Mouse (Mus musculus) liver, embryonic 15.5 days (tissue): ENCODE measurements around the gene Unc13b. TPM values are rescaled to one million over a fixed set of nuclear protein-coding genes. Genes with fewer than 3 reads are reported as not detected.

Experiments
- ATAC-seq: fragments of 200-750 bp; cut with Nextera tagmentation; 2 replicates; pipeline ENCODE4 v1.8.0; 2017; ENCODE audit warnings: moderate number of reproducible peaks, mild to moderate bottlenecking, moderate library complexity; ENCODE audit not compliant: insufficient read depth
- H3K27ac ChIP-seq: fragments of 300-500 bp; sonication (generic); replicated peaks from 2 replicates; pipeline ENCODE4 v1.5.1; 2015; ENCODE audit warnings: mild to moderate bottlenecking, inconsistent platforms
- H3K27me3 ChIP-seq: fragments of 300-500 bp; sonication (generic); 2 replicates; pipeline ENCODE4 v1.6.1; 2015; ENCODE audit warnings: mild to moderate bottlenecking, inconsistent platforms
- H3K36me3 ChIP-seq: fragments of 300-500 bp; sonication (generic); replicated peaks from 2 replicates; pipeline ENCODE4 v1.6.1; 2015; ENCODE audit warnings: moderate library complexity, mild to moderate bottlenecking, inconsistent platforms
- H3K4me1 ChIP-seq: fragments of 300-500 bp; sonication (generic); replicated peaks from 2 replicates; pipeline ENCODE4 v1.6.1; 2015; ENCODE audit warnings: inconsistent platforms
- H3K4me2 ChIP-seq: fragments of 300-500 bp; sonication (generic); 2 replicates; pipeline ENCODE4 v1.6.1; 2015; ENCODE audit warnings: moderate library complexity, mild to moderate bottlenecking, inconsistent platforms
- H3K4me3 ChIP-seq: fragments of 300-500 bp; sonication (generic); replicated peaks from 2 replicates; pipeline ENCODE4 v1.5.1; 2015; ENCODE audit warnings: mild to moderate bottlenecking, inconsistent platforms
- H3K9ac ChIP-seq: fragments of 300-500 bp; sonication (generic); 2 replicates; pipeline ENCODE4 v1.6.1; 2015; ENCODE audit warnings: moderate library complexity, mild to moderate bottlenecking, inconsistent platforms
- H3K9me3 ChIP-seq: fragments of 300-500 bp; sonication (generic); replicated peaks from 2 replicates; pipeline ENCODE4 v1.6.1; 2016; ENCODE audit warnings: inconsistent platforms
- WGBS: fragments of 180-500 bp; shearing (Covaris S2); methylation state at CpG from one replicate; pipeline ENCODE4 v1.1.7; 2015; ENCODE audit warnings: mixed read lengths; ENCODE audit not compliant: insufficient replicate concordance; 5-methylcytosine and 5-hydroxymethylcytosine counted together
- polyA plus RNA-seq: library from polyadenylated mRNA; unstranded; fragments of >200 nt; fragmentation: Nextera tagmentation; extraction: Ambion mirVana; gene quantifications from 2 replicates; pipeline ENCODE4 v1.2.1, GENCODE M21; 2015

The Unc13b gene
- polyA plus RNA-seq, 1 experiment from 2014 or later, result 0.40 TPM

DNA sequence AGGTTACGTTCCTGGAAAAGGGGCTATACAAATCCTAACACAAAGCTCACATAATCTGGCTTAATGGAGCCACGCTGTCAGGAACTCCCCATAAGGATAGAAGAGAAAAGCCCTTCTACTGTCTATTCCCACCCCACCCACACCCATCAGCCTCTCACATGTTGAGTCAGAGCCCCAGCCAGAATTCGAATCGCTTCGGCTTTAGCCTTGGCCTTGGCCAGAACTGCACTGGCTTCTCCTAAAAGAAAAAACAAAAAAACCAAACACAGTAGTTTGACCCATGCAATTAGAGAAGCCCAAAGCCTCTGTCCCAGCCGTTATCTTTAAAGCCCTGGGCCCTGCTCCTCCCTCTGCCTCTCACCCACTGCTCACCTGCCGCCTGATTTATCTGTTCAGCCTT lies 29.6 kb upstream of the Unc13b start:
- Histone ChIP-seq H3K4me2 (peak overlapping the region; percentile 85; the same call in 1 of the 2 replicates), H3K36me3 (peaks cover 59% of the 10 kb centered on the region), H3K27me3 (no peaks in the 10 kb centered on the region), H3K4me3 (no peak overlapping the region), H3K4me1 (peaks cover 42% of the 10 kb centered on the region), H3K9me3 (no peaks in the 10 kb centered on the region), H3K27ac (no peak overlapping the region), H3K9ac (no peak overlapping the region)
- WGBS, result 75% methylated on average over 7 of the region's 7 CpGs
- ATAC-seq, result no peak

- ATAC-seq, result no peak
- WGBS, result 87% methylated on average over 9 of the region's 9 CpGs
- H3K27me3 ChIP-seq, result no peaks in the 10 kb centered on the region
- H3K36me3 ChIP-seq, result peaks cover 65% of the 10 kb centered on the region
- peaks cover 39% of the 10 kb centered on the region for H3K4me1 ChIP-seq
- H3K9me3 ChIP-seq, result no peaks in the 10 kb centered on the region
- peak overlapping the region; percentile 86 for H3K4me3 ChIP-seq
- peak overlapping the region; percentile 85 for H3K4me2 ChIP-seq
- H3K27ac ChIP-seq, result no peak overlapping the region
- H3K9ac ChIP-seq, result peak overlapping the region; percentile 94
Measured at GRCm38 (mm10) chr4:43029749-43030148, 29.0 kb upstream of the Unc13b start.

DNA sequence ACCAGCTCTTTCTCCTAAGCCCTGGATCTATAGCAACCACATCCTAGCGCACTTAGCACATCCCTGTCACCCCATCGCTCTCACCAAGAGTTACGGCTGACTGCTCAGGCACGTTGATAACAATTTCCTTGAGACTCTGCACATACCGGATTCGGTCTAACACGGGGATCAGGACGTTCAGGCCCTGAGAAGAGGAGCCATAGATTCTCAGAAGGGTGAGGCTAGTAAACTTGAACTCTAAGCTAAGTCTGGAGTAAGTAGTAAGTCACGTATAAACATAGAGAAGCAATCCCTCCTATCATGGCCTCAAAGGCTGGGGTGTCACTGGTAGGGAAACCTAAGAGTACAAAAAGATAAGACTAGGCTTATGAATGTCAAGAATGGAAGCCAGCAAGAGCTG lies 28.4 kb upstream of the Unc13b start:
- ATAC-seq, result no peak
- peaks cover 37% of the 10 kb centered on the region for H3K4me1 ChIP-seq
- peak overlapping the region; percentile 86 for H3K4me3 ChIP-seq
- peak overlapping the region; percentile 94 for H3K9ac ChIP-seq
- H3K27me3 ChIP-seq, result no peaks in the 10 kb centered on the region
- peak overlapping the region; percentile 91 for H3K27ac ChIP-seq
- H3K9me3 ChIP-seq, result no peaks in the 10 kb centered on the region
- peaks cover 71% of the 10 kb centered on the region for H3K36me3 ChIP-seq
- H3K4me2 ChIP-seq, result peak overlapping the region; percentile 85
- WGBS, result 55% methylated on average over 9 of the region's 9 CpGs

- WGBS, result 1% methylated on average over 28 of the region's 28 CpGs
- Histone ChIP-seq H3K27me3 (no peaks in the 10 kb centered on the region), H3K27ac (peak overlapping the region; percentile 91), H3K36me3 (peaks cover 75% of the 10 kb centered on the region), H3K4me1 (peaks cover 39% of the 10 kb centered on the region), H3K4me3 (peak overlapping the region; percentile 86), H3K9ac (peak overlapping the region; percentile 94), H3K9me3 (no peaks in the 10 kb centered on the region), H3K4me2 (peak overlapping the region; percentile 85)
- peak; percentile 73 for ATAC-seq
Measured at GRCm38 (mm10) chr4:43030780-43031230, 27.9 kb upstream of the Unc13b start.

- Histone ChIP-seq H3K4me2 (peak within 1 kb of the TSS; percentile 85), H3K36me3 (peaks cover 77% of the 10 kb centered on the region), H3K27ac (peak within 1 kb of the TSS; percentile 91), H3K4me3 (peak within 1 kb of the TSS; percentile 86), H3K9ac (peak within 1 kb of the TSS; percentile 94), H3K4me1 (peaks cover 45% of the 10 kb centered on the region), H3K27me3 (no peaks in the 10 kb centered on the region), H3K9me3 (no peaks in the 10 kb centered on the region)
- ATAC-seq, result peak; percentile 94
- 2% methylated on average over 38 of the region's 38 CpGs for WGBS
Measured at GRCm38 (mm10) chr4:43031237-43031995, 27.3 kb upstream of the Unc13b start, which contains the start of gene Stoml2. Stoml2 (minus strand) TSS chr4:43031710.

DNA sequence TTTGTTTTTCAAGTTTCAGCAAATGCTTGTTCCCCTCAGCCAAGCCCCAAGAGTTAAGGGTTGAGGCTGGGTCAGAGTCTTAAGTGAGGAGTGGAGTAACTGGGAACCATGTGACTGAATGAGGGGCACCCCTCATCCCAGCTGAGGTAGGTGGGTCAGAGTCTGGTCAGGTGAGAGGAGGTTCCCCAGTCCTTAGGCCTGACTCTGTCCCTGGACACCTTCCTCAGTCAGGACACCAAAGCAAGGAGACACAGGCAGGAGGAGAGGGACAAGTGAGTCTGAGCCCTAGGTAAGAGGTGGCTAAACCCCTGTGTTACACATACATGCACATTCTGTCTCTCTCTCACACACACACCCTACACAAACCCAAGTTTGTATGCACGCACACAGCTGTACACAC lies 26.3 kb upstream of the Unc13b start:
- Histone ChIP-seq H3K9me3 (no peaks in the 10 kb centered on the region), H3K9ac (no peak overlapping the region), H3K4me2 (no peak overlapping the region), H3K27ac (peak overlapping the region; percentile 91; the same call in 1 of the 2 replicates), H3K4me3 (no peak overlapping the region), H3K36me3 (peaks cover 73% of the 10 kb centered on the region), H3K27me3 (no peaks in the 10 kb centered on the region), H3K4me1 (peaks cover 56% of the 10 kb centered on the region)
- WGBS, result 63% methylated on average over 1 of the region's 1 CpGs
- ATAC-seq, result no peak

- Histone ChIP-seq H3K9ac (no peak overlapping the region), H3K4me2 (no peak overlapping the region), H3K9me3 (no peaks in the 10 kb centered on the region), H3K27ac (no peak overlapping the region), H3K27me3 (no peaks in the 10 kb centered on the region), H3K4me3 (no peak overlapping the region), H3K4me1 (peaks cover 65% of the 10 kb centered on the region), H3K36me3 (peaks cover 63% of the 10 kb centered on the region)
- WGBS, result 80% methylated on average over 14 of the region's 14 CpGs
- no peak for ATAC-seq
Measured at GRCm38 (mm10) chr4:43033481-43033880, 25.3 kb upstream of the Unc13b start.

- no peaks in the 10 kb centered on the region for H3K27me3 ChIP-seq
- no peak overlapping the region for H3K27ac ChIP-seq
- peaks cover 47% of the 10 kb centered on the region for H3K36me3 ChIP-seq
- no peak overlapping the region for H3K9ac ChIP-seq
- H3K9me3 ChIP-seq, result no peaks in the 10 kb centered on the region
- no peak for ATAC-seq
- H3K4me3 ChIP-seq, result no peak overlapping the region
- peaks cover 66% of the 10 kb centered on the region for H3K4me1 ChIP-seq
- H3K4me2 ChIP-seq, result peak overlapping the region; percentile 90
- 77% methylated on average over 6 of the region's 6 CpGs for WGBS
Measured at GRCm38 (mm10) chr4:43035851-43036250, 22.9 kb upstream of the Unc13b start.

- Histone ChIP-seq H3K27me3 (no peaks in the 10 kb centered on the region), H3K27ac (peak overlapping the region; percentile 93), H3K9ac (peak overlapping the region; percentile 57; the same call in 1 of the 2 replicates), H3K4me1 (peaks cover 71% of the 10 kb centered on the region), H3K4me3 (peak overlapping the region; percentile 88), H3K4me2 (peak overlapping the region; percentile 90), H3K9me3 (no peaks in the 10 kb centered on the region), H3K36me3 (peaks cover 47% of the 10 kb centered on the region)
- ATAC-seq, result no peak
- WGBS, result 84% methylated on average over 10 of the region's 10 CpGs
Measured at GRCm38 (mm10) chr4:43036356-43036755, 22.4 kb upstream of the Unc13b start.

DNA sequence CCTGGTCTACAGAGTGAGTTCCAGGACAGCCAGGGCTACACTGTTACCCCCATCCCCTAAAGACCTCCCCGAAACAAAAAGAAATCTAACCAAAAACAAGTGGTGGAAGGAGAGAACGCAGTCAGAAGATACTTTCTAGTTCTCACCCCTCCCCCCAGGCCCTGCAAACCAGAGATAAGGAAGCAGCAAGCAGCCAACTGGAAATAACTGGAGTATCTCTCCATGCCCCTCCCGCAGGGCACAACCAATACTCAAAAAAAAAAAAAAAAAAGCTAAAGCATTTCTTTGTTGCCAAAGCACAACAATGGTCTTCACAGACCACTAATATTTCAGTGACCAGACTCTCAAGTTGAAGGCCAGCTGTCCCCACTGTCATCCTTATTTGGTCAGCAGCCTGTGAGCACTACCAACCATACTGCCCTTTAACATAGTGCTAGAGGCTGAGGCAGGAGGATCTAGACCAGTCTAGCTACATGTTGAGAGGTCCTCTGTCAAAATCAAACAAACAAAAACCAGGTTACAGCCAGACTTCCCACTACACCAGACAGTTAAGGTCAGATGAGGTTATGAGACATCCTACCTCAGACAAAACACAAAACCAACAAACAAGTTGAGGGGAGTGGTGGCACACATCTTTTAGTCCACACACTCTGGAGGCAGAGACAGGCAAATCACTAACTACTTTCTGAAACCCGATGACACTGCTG lies 20.7 kb upstream of the Unc13b start:
- Histone ChIP-seq H3K4me1 (peaks cover 64% of the 10 kb centered on the region), H3K4me3 (peak overlapping the region; percentile 88), H3K27me3 (no peaks in the 10 kb centered on the region), H3K27ac (peak overlapping the region; percentile 93), H3K9ac (peak overlapping the region; percentile 90), H3K36me3 (peaks cover 41% of the 10 kb centered on the region), H3K4me2 (peak overlapping the region; percentile 90), H3K9me3 (no peaks in the 10 kb centered on the region)
- peak; percentile 48 for ATAC-seq
- WGBS, result 8% methylated on average over 4 of the region's 4 CpGs
